Mouse (Mus musculus): Measurements from ENCODE around the gene Erg.

- TF ChIP-seq CTCF (IDR thresholded peaks at IDR 0.05; ENCODE audit: low read depth), result no peak
- TF ChIP-seq EP300 (IDR thresholded peaks at IDR 0.05; ENCODE audit: low read depth), result no peak
These were observed 221.2 kb downstream of the Erg start for GRCm38 (mm10) chr16:95365214-95365613.

Measured in liver, postnatal 0 days (tissue).